Mouse (Mus musculus): ENCODE results near the gene Zfp940. TPM values are rescaled to one million over a fixed set of nuclear protein-coding genes. Genes with fewer than 3 reads are reported as not detected.

The Zfp940 gene
- total RNA-seq, 2 experiments from 2014 or later = not detected

GRCm38 (mm10) chr7:29815061-29815784, 38.2 kb downstream of the Zfp940 start:
- ATAC-seq (replicated peaks; ENCODE audit: low FRiP score, poor library complexity, severe bottlenecking) = peak; percentile 32

GRCm38 (mm10) chr7:29814381-29814780, 39.1 kb downstream of the Zfp940 start:
- ATAC-seq (replicated peaks; ENCODE audit: low FRiP score, poor library complexity, severe bottlenecking) = no peak

- no peak for ATAC-seq (replicated peaks; ENCODE audit: low FRiP score, poor library complexity, severe bottlenecking)
Measured at GRCm38 (mm10) chr7:29812244-29812643, 41.2 kb downstream of the Zfp940 start.

GRCm38 (mm10) chr7:29807046-29807445, 46.4 kb downstream of the Zfp940 start:
- ATAC-seq (replicated peaks; ENCODE audit: low FRiP score, poor library complexity, severe bottlenecking) = no peak

GRCm38 (mm10) chr7:29792906-29793305, 60.6 kb downstream of the Zfp940 start:
- ATAC-seq (replicated peaks; ENCODE audit: low FRiP score, poor library complexity, severe bottlenecking) = no peak

GRCm38 (mm10) chr7:29785888-29786287, 67.6 kb downstream of the Zfp940 start:
- no peak for ATAC-seq (replicated peaks; ENCODE audit: low FRiP score, poor library complexity, severe bottlenecking)

- ATAC-seq (replicated peaks; ENCODE audit: low FRiP score, poor library complexity, severe bottlenecking) = no peak
Measured at GRCm38 (mm10) chr7:29785023-29785422, 68.4 kb downstream of the Zfp940 start.

- ATAC-seq (replicated peaks; ENCODE audit: low FRiP score, poor library complexity, severe bottlenecking) = no peak
Measured at GRCm38 (mm10) chr7:29783871-29784551, 69.5 kb downstream of the Zfp940 start, which contains the start of gene Zfp30. TSS of gene Zfp30 (plus strand) at chr7:29783998.

Other genes with a start within 250 kb of the Zfp940 start
- gene Catsperg2, start 126.6 kb downstream of the Zfp940 start, total RNA-seq (2015; ENCODE audit: low replicate concordance) = not detected in 2 replicates
- gene Catsperg2, start 126.6 kb downstream of the Zfp940 start, total RNA-seq (2017; ENCODE audit: low replicate concordance) = not detected in 2 replicates
- 2.9 and 5.9 TPM in 2 replicates for gene Zfp84, start 85.1 kb downstream of the Zfp940 start, total RNA-seq (2015; ENCODE audit: low replicate concordance)
- 3.5 and 4.7 TPM in 2 replicates for gene Zfp84, start 85.1 kb downstream of the Zfp940 start, total RNA-seq (2017; ENCODE audit: low replicate concordance)
- not detected in 2 replicates for gene Zfp30, start 69.7 kb downstream of the Zfp940 start, total RNA-seq (2015; ENCODE audit: low replicate concordance)
- not detected in 2 replicates for gene Zfp30, start 69.7 kb downstream of the Zfp940 start, total RNA-seq (2017; ENCODE audit: low replicate concordance)
- gene Zfp790, start 37.6 kb downstream of the Zfp940 start, total RNA-seq (2015; ENCODE audit: low replicate concordance) = 0.72 and 5.0 TPM in 2 replicates
- 1.9 and 4.2 TPM in 2 replicates for gene Zfp790, start 37.6 kb downstream of the Zfp940 start, total RNA-seq (2017; ENCODE audit: low replicate concordance)
- 1.1 and 2.9 TPM in 2 replicates for gene Zfp420, start 6.3 kb upstream of the Zfp940 start, total RNA-seq (2015; ENCODE audit: low replicate concordance)
- gene Zfp420, start 6.3 kb upstream of the Zfp940 start, total RNA-seq (2017; ENCODE audit: low replicate concordance) = 0.51 TPM in 1 of 2 replicates, not detected in the other
- 2.9 TPM in 1 of 2 replicates, not detected in the other for gene Zfp27, start 52.9 kb upstream of the Zfp940 start, total RNA-seq (2015; ENCODE audit: low replicate concordance)
- gene Zfp27, start 52.9 kb upstream of the Zfp940 start, total RNA-seq (2017; ENCODE audit: low replicate concordance) = 0.83 and 2.1 TPM in 2 replicates
- gene Zfp383, start 54.6 kb upstream of the Zfp940 start, total RNA-seq (2015; ENCODE audit: low replicate concordance) = 0.36 TPM in 1 of 2 replicates, not detected in the other
- 0.39 TPM in 1 of 2 replicates, not detected in the other for gene Zfp383, start 54.6 kb upstream of the Zfp940 start, total RNA-seq (2017; ENCODE audit: low replicate concordance)
- 4.0 and 4.2 TPM in 2 replicates for gene Zfp74, start 100.4 kb upstream of the Zfp940 start, total RNA-seq (2015; ENCODE audit: low replicate concordance)
- 0.98 and 2.6 TPM in 2 replicates for gene Zfp74, start 100.4 kb upstream of the Zfp940 start, total RNA-seq (2017; ENCODE audit: low replicate concordance)
- gene Zfp568, start 130.3 kb upstream of the Zfp940 start, total RNA-seq (2015; ENCODE audit: low replicate concordance) = 2.5 and 5.4 TPM in 2 replicates
- 4.1 and 4.2 TPM in 2 replicates for gene Zfp568, start 130.3 kb upstream of the Zfp940 start, total RNA-seq (2017; ENCODE audit: low replicate concordance)
- gene Zfp14, start 197.7 kb upstream of the Zfp940 start, total RNA-seq (2015; ENCODE audit: low replicate concordance) = 1.1 TPM in 1 of 2 replicates, not detected in the other
- 0.39 TPM in 1 of 2 replicates, not detected in the other for gene Zfp14, start 197.7 kb upstream of the Zfp940 start, total RNA-seq (2017; ENCODE audit: low replicate concordance)
- gene Zfp82, start 219.2 kb upstream of the Zfp940 start, total RNA-seq (2015; ENCODE audit: low replicate concordance) = 0.84 and 4.0 TPM in 2 replicates
- gene Zfp82, start 219.2 kb upstream of the Zfp940 start, total RNA-seq (2017; ENCODE audit: low replicate concordance) = 0.64 and 2.4 TPM in 2 replicates
- not detected in 2 replicates for gene Gm26920, start 236.7 kb upstream of the Zfp940 start, total RNA-seq (2015; ENCODE audit: low replicate concordance)
- gene Gm26920, start 236.7 kb upstream of the Zfp940 start, total RNA-seq (2017; ENCODE audit: low replicate concordance) = not detected in 2 replicates
- 2.1 and 2.5 TPM in 2 replicates for gene Zfp566, start 236.9 kb upstream of the Zfp940 start, total RNA-seq (2015; ENCODE audit: low replicate concordance)
- gene Zfp566, start 236.9 kb upstream of the Zfp940 start, total RNA-seq (2017; ENCODE audit: low replicate concordance) = not detected in 2 replicates
- gene Zfp260, start 241.1 kb upstream of the Zfp940 start, total RNA-seq (2015; ENCODE audit: low replicate concordance) = 16.2 and 26.8 TPM in 2 replicates
- 2.7 and 3.0 TPM in 2 replicates for gene Zfp260, start 241.1 kb upstream of the Zfp940 start, total RNA-seq (2017; ENCODE audit: low replicate concordance)